Mouse (Mus musculus) neutrophil, adult 59 days (primary cell): ENCODE data around the gene C1qtnf4. TPM values are rescaled to one million over a fixed set of nuclear protein-coding genes. Genes with fewer than 3 reads are reported as not detected.

Experiments
- total RNA-seq, 2 experiments: library from RNA; stranded (reverse); gene quantifications; 1 replicate in 1 of 2; 2 replicates in 1 of 2; pipeline ENCODE4 v1.2.4; 2023

The C1qtnf4 gene
- not detected for total RNA-seq

GRCm38 (mm10) chr2:90885218-90886041, at the start of gene C1qtnf4:
TSS of gene C1qtnf4 (plus strand) at chr2:90885860.

DNA sequence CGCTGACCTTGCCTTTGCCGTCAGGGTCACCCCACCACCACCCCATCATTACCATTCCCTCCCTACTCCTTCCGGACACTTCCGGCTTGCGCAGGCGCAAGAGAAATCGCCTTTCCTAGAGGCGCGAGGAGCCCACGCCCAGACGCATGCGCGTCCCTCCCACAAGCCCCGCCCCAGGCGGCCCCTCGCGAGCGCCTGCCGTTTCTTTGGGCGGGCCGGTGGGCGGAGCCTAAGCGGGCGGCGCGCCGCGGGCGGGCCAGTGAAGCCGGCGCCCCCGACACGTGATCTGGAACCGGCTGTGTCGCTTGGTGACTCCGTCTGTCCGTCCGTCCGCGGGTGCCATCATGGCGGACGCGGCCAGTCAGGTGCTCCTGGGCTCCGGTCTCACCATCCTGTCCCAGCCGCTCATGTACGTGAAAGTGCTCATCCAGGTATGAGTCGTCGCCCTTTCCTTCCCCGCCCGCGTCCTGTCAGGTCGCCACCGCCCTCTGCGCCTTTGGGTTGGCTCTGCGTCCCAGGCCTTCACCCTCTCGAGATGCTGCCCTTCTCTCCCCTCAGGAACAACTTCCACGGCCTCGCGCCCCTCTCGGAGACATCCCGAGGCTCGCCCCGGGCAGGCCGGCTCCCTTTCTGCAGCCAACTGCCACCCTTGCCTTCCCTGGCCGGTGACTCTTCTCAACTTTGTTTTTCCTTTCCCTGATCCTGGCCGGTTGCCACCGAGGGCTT, 38.5 kb upstream of the C1qtnf4 start, which contains the start of gene Mtch2:
Gene Mtch2, plus strand, starts transcription at position 201 of the 726 bp plus-strand sequence.

DNA sequence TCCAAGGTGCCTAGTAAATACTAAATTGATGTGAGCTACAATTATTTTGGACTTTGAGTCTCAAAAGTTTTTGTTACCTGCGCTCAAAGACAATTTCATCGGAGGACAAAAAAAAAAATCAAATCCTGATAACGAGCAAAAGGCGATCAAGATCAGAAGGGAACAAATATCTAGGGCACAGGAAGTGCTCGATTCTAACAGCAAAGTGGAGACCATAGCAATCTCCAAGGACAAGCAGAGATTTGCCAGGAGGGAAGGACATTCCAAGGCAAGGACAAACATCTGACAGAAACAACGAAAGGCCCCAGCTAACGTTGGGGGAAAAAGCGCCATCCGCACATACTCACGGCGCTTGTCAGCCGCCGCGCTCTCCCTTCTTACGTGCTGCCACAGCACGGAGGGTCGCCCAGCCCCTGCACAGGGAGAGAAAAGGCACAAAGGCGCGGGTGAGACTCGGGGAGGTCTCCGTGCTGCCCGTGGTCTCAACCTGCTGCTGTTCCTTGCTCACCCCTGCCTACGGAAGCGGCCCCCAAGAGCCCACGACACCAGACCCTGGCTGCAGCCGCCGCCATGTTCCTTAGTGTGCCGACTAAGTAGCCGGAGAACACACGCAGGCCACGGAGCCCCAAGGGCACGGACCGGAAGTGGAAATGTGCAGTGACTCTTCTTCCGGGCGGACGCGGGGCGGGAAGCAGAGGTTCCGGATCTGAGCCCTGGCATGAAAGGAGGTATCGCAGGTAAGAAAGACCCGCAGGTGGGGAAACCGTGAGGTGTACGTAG, 18.6 kb downstream of the C1qtnf4 start, which contains the start of the genes Kbtbd4 and Ndufs3:
Gene Kbtbd4, plus strand, starts transcription at position 665 of the 780 bp plus-strand sequence.
Gene Ndufs3, minus strand, starts transcription at position 752 of the 780 bp plus-strand sequence.

Other genes with a start within 250 kb of the C1qtnf4 start
- 10 to 100 TPM; 30.4 to 33.0 TPM for gene Nup160, start 208.6 kb upstream of the C1qtnf4 start, total RNA-seq
- 100 to 1,000 TPM; 130 to 131 TPM for gene Fnbp4, start 140.5 kb upstream of the C1qtnf4 start, total RNA-seq
- gene Agbl2, start 103.1 kb upstream of the C1qtnf4 start, total RNA-seq = under 1 TPM; 0.20 to 0.22 TPM
- gene Mtch2, start 38.7 kb upstream of the C1qtnf4 start, total RNA-seq = 10 to 100 TPM; 51.9 to 62.9 TPM
- 10 to 100 TPM; 16.0 to 16.9 TPM for gene Kbtbd4, start 18.9 kb downstream of the C1qtnf4 start, total RNA-seq
- gene Ndufs3, start 19.0 kb downstream of the C1qtnf4 start, total RNA-seq = 10 to 100 TPM; 48.7 to 55.4 TPM
- 10 to 100 TPM; 41.7 to 44.3 TPM for gene Celf1, start 54.5 kb downstream of the C1qtnf4 start, total RNA-seq
- under 1 TPM in 1 of 2 experiments, not detected in 1; 0.60 TPM for gene Rapsn, start 149.8 kb downstream of the C1qtnf4 start, total RNA-seq
- gene Psmc3, start 168.1 kb downstream of the C1qtnf4 start, total RNA-seq = 100 to 1,000 TPM; 113 TPM
- 10 to 100 TPM; 14.1 to 14.2 TPM for gene Slc39a13, start 184.6 kb downstream of the C1qtnf4 start, total RNA-seq
- 100 to 1,000 TPM; 498 to 504 TPM for gene Spi1, start 196.5 kb downstream of the C1qtnf4 start, total RNA-seq
- 1 to 10 TPM; 1.2 to 1.6 TPM for gene Mybpc3, start 232.3 kb downstream of the C1qtnf4 start, total RNA-seq